Mouse (Mus musculus) frontal cortex, postnatal 10 days (tissue): ENCODE data around the gene Maged2.
"Not testable (repeated sequence)": the region's sequence is repeated elsewhere in the genome, so short reads cannot be mapped to it uniquely, and the experiment has no call there.

Experiments
- DNase-seq, 2 experiments: peaks; one replicate each; pipeline ENCODE4 v3.0.0; 2022; ENCODE audit warnings: low spot score in 2 of 2, mixed read lengths in 1 of 2

Gene Maged2

GRCm38 (mm10) chrX:150814139-150814469, at the start of gene Maged2:
Gene Maged2, minus strand, starts transcription at chrX:150814345.
- DNase-seq, result no peak

DNA sequence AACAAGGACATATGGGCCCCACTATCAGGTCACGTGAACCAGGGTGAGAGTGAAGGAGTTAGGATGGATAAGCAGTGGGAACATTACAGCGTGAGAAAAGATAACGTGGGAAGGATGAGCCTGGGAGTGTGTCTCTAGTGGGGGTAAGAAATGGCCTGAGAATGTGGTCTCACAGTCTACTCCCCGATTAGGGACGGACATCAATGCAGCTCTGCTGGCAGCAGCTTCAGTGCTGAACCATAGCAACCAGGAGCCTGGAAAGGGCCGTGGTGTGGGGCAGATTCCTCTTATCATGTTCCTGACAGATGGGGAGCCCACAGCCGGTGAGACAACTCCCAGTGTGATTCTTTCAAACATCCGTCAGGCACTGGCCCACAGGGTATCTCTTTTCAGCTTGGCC, 34.1 kb upstream of the Maged2 start:
- DNase-seq, result no peak

DNA sequence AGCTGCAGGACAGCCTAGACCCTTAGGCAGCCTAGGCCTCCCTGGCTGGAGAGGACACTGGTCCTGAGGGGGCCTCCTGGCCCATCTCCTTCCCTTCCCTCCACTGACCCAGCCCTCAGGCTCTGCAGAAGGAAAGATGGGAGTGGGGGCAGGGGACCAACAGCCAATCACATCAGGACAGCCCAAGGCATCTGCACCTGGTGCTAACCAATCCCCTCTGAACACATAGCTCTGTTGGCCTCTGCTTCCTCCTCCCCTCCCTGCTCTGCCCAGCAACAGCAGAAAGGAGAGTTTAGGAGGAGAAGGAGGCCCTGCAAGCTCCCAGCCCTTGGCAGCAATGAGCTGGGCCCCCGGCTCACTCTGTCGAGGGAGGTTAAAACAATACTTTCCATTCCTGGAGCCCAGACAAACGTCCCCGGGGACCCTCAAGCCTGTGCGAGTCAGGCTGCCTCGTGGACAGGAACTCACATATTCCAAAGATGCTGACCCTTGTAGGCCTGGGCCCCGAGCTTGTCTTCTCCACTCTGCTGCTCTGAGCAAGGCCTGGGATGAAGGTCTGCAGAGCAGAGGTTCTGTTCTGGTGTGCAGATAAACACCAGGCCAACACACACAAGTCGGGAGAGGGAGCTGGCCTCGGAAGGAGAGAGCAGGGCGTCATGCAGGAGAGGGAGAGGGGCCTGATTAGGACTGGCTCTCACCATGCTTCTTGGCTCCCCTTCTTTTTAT, 31.5 kb upstream of the Maged2 start:
- DNase-seq, result not testable (repeated sequence)

GRCm38 (mm10) chrX:150843257-150843656, 29.1 kb upstream of the Maged2 start:
- not testable (repeated sequence) for DNase-seq

- DNase-seq, result no peak
These were observed 16.2 kb upstream of the Maged2 start for GRCm38 (mm10) chrX:150830297-150830696.

- no peak for DNase-seq
These were observed 3.1 kb upstream of the Maged2 start for GRCm38 (mm10) chrX:150817278-150817677.

DNA sequence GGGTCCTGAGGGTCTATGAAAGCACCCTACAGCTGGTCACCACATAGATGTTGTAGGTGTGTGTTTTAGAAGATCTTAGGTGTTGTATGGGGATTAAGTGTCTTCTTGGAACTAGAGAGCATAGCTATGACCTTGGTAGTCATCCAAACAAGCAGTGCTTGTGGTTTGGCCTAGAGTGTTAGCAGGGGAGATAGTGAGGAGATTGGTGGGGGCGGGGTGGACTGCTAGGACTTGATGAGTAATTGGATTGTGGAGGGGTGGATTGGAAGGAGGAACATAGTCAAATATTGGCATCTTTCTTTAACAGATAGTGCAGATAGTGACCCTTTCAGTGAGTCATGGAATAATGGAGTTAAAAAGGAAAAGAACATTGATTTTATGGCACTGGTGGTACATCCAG, 1.5 kb upstream of the Maged2 start:
- DNase-seq, result no peak

GRCm38 (mm10) chrX:150813464-150814138, 544 bp downstream of the Maged2 start:
- DNase-seq, result peak in 1 of 2 experiments; percentile 34

DNA sequence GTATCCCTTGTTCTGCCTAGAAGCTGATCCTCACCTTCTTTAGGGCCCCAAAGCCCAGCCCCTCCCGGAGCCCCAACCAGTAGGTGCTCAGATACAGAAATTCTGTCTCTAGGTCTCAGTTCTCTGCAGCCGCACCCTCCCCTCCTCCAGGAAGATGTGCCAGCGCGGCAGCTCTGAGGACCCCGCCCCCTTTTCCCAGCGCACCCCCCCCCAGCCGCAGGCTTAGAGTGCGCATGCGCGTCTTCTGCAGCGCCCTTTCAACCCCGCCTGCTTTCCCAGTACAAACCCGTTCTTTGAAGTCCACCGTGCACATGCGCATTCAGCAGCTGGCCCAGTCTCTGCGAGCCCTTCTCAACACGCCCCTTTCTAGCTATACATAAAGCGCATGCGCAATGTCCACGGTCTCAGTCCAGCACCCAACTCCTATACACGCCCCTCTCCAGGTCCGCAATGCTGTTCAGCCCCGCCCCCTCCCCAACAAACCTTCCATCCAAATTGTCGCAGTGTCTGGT, 1.3 kb downstream of the Maged2 start:
- DNase-seq, result peak; percentile 82 to 85

- not testable (repeated sequence) for DNase-seq
These were observed 13.2 kb downstream of the Maged2 start for GRCm38 (mm10) chrX:150800987-150801386.

DNA sequence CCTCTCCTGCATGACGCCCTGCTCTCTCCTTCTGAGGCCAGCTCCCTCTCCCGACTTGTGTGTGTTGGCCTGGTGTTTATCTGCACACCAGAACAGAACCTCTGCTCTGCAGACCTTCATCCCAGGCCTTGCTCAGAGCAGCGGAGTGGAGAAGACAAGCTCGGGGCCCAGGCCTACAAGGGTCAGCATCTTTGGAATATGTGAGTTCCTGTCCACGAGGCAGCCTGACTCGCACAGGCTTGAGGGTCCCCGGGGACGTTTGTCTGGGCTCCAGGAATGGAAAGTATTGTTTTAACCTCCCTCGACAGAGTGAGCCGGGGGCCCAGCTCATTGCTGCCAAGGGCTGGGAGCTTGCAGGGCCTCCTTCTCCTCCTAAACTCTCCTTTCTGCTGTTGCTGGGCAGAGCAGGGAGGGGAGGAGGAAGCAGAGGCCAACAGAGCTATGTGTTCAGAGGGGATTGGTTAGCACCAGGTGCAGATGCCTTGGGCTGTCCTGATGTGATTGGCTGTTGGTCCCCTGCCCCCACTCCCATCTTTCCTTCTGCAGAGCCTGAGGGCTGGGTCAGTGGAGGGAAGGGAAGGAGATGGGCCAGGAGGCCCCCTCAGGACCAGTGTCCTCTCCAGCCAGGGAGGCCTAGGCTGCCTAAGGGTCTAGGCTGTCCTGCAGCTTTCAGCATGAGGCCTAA, 15.5 kb downstream of the Maged2 start:
- not testable (repeated sequence) for DNase-seq
